Mouse (Mus musculus): ENCODE measurements around the gene Jaml. TPM values are rescaled to one million over a fixed set of nuclear protein-coding genes. Genes with fewer than 3 reads are reported as not detected.

Gene Jaml
- polyA plus RNA-seq, 1 experiment: not detected

DNA sequence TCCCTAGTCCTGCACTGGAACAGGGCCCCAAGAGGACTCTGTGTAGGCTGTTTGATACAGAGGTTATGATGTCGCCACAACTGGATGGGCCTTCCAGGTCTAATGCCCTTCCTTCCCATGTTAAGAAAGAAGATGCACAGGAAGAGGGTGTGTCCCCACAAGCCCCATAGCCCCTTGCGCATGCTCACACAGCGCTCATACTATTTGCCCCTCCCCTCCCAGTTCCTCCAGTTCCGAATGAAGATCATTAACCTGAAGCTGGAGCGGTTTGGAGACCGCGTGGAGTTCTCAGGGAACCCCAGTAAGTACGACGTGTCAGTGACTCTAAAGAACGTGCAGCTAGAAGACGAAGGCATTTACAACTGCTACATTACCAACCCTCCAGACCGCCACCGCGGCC, 46.2 kb downstream of the Jaml start:
- Histone ChIP-seq H3K36me3 (ENCODE audit: control insufficient read depth, insufficient read depth) (no peaks in the 10 kb centered on the region), H3K27me3 (ENCODE audit: control insufficient read depth, insufficient read depth, insufficient read length) (peaks cover 59% of the 10 kb centered on the region), H3K4me3 (ENCODE audit: insufficient read depth, poor library complexity, severe bottlenecking) (no peak overlapping the region), H3K79me2 (ENCODE audit: control insufficient read depth, insufficient read depth) (no peaks in the 10 kb centered on the region), H3K79me3 (ENCODE audit: low read depth) (no peaks in the 10 kb centered on the region), H3ac (ENCODE audit: control insufficient read depth, insufficient read length, low read depth) (no peak overlapping the region)
- TF ChIP-seq MYOD1 (IDR thresholded peaks at IDR 0.05; ENCODE audit: control insufficient read depth, insufficient read length, low read depth) (no peak), CEBPB (IDR thresholded peaks at IDR 0.05; ENCODE audit: low read depth) (no peak), USF1 (IDR thresholded peaks at IDR 0.05; ENCODE audit: low read depth) (no peak), MAX (IDR thresholded peaks at IDR 0.05) (no peak), CTCF (IDR thresholded peaks at IDR 0.05; ENCODE audit: control insufficient read depth, insufficient read depth, insufficient read length) (no peak), FOSL1 (IDR thresholded peaks at IDR 0.05; ENCODE audit: insufficient read depth, low read length, poor library complexity, severe bottlenecking) (no peak), MYOG (IDR thresholded peaks at IDR 0.05; ENCODE audit: control insufficient read depth, extremely low read depth, insufficient read length) (no peak)

DNA sequence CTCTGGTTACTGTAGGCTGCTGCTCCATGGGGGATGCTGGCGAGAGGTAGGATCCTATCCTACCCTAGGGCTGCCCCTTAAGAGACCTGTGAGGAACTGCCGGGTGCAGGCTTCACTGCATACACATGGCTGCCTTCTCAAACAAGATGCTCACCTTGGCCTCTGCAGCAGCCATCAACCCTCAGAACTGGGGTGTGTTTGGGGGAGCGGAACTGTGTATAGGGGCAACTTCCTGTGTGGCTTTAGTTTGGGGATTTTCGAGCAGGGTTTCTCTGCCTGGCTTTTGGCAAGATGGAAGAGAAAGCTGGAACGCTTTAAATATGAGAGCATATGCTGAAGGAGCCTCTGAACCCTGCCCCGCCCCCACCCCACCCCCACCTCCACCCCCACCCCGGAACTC, 48.0 kb downstream of the Jaml start:
- Histone ChIP-seq H3K4me3 (ENCODE audit: insufficient read depth, poor library complexity, severe bottlenecking) (no peak overlapping the region), H3K27me3 (ENCODE audit: control insufficient read depth, insufficient read depth, insufficient read length) (peaks cover 62% of the 10 kb centered on the region), H3K79me2 (ENCODE audit: control insufficient read depth, insufficient read depth) (no peaks in the 10 kb centered on the region), H3K36me3 (ENCODE audit: control insufficient read depth, insufficient read depth) (no peaks in the 10 kb centered on the region), H3K79me3 (ENCODE audit: low read depth) (no peaks in the 10 kb centered on the region), H3ac (ENCODE audit: control insufficient read depth, insufficient read length, low read depth) (no peak overlapping the region)
- TF ChIP-seq USF1 (IDR thresholded peaks at IDR 0.05; ENCODE audit: low read depth): no peak
- no peak for TF ChIP-seq CEBPB (IDR thresholded peaks at IDR 0.05; ENCODE audit: low read depth)
- TF ChIP-seq CTCF (IDR thresholded peaks at IDR 0.05; ENCODE audit: control insufficient read depth, insufficient read depth, insufficient read length): no peak
- TF ChIP-seq MAX (IDR thresholded peaks at IDR 0.05): no peak
- TF ChIP-seq MYOG (IDR thresholded peaks at IDR 0.05; ENCODE audit: control insufficient read depth, extremely low read depth, insufficient read length): no peak
- TF ChIP-seq MYOD1 (IDR thresholded peaks at IDR 0.05; ENCODE audit: control insufficient read depth, insufficient read length, low read depth): no peak
- no peak for TF ChIP-seq FOSL1 (IDR thresholded peaks at IDR 0.05; ENCODE audit: insufficient read depth, low read length, poor library complexity, severe bottlenecking)

DNA sequence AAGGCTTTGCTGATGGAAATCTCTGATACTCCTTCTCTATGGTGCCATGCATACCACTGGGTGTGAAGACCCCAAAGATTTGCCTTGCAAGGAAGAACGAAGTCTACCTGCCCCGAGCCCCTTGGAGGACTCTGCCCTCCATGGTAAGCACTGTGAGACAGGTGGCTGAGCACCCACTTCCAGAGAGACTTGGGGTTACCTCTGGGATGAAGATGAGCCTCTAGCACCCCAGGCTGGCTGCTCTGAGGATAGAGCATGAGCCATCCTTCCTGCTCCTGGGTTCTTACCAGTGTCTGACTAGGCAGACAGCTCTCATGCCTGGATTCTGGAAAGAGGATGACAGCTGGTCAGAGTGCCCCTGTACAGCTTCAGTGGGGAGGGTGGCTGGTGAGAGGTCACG, 51.1 kb downstream of the Jaml start:
- Histone ChIP-seq H3K27me3 (ENCODE audit: control insufficient read depth, insufficient read depth, insufficient read length) (peaks cover 72% of the 10 kb centered on the region), H3K4me3 (ENCODE audit: insufficient read depth, poor library complexity, severe bottlenecking) (no peak overlapping the region), H3ac (ENCODE audit: control insufficient read depth, insufficient read length, low read depth) (no peak overlapping the region), H3K79me2 (ENCODE audit: control insufficient read depth, insufficient read depth) (no peaks in the 10 kb centered on the region), H3K36me3 (ENCODE audit: control insufficient read depth, insufficient read depth) (no peaks in the 10 kb centered on the region), H3K79me3 (ENCODE audit: low read depth) (no peaks in the 10 kb centered on the region)
- TF ChIP-seq CEBPB (IDR thresholded peaks at IDR 0.05; ENCODE audit: low read depth) (no peak), MYOD1 (IDR thresholded peaks at IDR 0.05; ENCODE audit: control insufficient read depth, insufficient read length, low read depth) (no peak), CTCF (IDR thresholded peaks at IDR 0.05; ENCODE audit: control insufficient read depth, insufficient read depth, insufficient read length) (no peak), USF1 (IDR thresholded peaks at IDR 0.05; ENCODE audit: low read depth) (no peak), FOSL1 (IDR thresholded peaks at IDR 0.05; ENCODE audit: insufficient read depth, low read length, poor library complexity, severe bottlenecking) (no peak), MAX (IDR thresholded peaks at IDR 0.05) (no peak), MYOG (IDR thresholded peaks at IDR 0.05; ENCODE audit: control insufficient read depth, extremely low read depth, insufficient read length) (no peak)

DNA sequence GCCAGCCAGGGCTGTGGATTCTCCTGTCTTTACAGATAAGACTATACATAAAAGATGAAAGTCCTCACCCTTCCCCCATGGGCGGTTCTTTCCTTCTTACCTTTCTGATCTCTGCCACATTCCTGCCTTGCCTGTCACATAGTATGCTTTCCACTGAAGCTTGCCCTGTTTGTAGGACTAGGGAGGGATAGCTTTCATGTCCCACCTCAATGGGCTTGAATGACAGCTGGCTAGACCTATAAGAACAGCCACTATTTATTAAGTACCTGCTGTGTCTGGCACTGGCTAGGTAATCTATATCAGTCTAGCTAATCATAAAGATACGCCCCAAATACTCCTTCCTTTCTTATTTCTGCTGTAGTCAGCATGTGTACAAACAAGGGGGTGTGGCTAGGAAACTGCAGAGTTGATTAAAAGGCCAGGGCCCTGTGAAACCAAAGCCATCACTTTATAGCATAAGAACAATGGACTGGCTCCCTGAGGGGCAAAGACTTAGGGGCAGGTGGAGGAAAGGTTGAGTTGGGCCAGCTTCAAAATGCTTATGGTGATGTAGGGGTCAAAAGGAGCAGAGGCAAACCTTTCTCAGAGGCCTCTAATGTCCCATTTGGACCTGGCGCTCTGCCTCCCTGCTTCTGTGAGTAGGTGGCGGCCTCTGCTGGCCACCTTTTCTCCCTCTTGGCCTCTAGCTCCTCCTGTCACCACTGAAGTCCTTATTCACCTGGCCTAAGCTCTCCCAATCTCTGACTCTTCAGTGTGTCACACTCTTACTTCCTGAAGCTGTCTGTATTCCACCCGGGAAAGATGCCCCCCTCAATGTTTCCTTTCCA, 54.7 kb downstream of the Jaml start:
- no peak overlapping the region for H3ac ChIP-seq (ENCODE audit: control insufficient read depth, insufficient read length, low read depth)
- H3K4me3 ChIP-seq (ENCODE audit: insufficient read depth, poor library complexity, severe bottlenecking): no peak overlapping the region
- H3K79me2 ChIP-seq (ENCODE audit: control insufficient read depth, insufficient read depth): no peaks in the 10 kb centered on the region
- TF ChIP-seq CEBPB (IDR thresholded peaks at IDR 0.05; ENCODE audit: low read depth) (no peak), MYOD1 (IDR thresholded peaks at IDR 0.05; ENCODE audit: control insufficient read depth, insufficient read length, low read depth) (no peak), FOSL1 (IDR thresholded peaks at IDR 0.05; ENCODE audit: insufficient read depth, low read length, poor library complexity, severe bottlenecking) (no peak), MYOG (IDR thresholded peaks at IDR 0.05; ENCODE audit: control insufficient read depth, extremely low read depth, insufficient read length) (no peak), CTCF (IDR thresholded peaks at IDR 0.05; ENCODE audit: control insufficient read depth, insufficient read depth, insufficient read length) (no peak), MAX (IDR thresholded peaks at IDR 0.05) (no peak), USF1 (IDR thresholded peaks at IDR 0.05; ENCODE audit: low read depth) (no peak)
- no peaks in the 10 kb centered on the region for H3K36me3 ChIP-seq (ENCODE audit: control insufficient read depth, insufficient read depth)
- peaks cover 78% of the 10 kb centered on the region for H3K27me3 ChIP-seq (ENCODE audit: control insufficient read depth, insufficient read depth, insufficient read length)
- H3K79me3 ChIP-seq (ENCODE audit: low read depth): no peaks in the 10 kb centered on the region

DNA sequence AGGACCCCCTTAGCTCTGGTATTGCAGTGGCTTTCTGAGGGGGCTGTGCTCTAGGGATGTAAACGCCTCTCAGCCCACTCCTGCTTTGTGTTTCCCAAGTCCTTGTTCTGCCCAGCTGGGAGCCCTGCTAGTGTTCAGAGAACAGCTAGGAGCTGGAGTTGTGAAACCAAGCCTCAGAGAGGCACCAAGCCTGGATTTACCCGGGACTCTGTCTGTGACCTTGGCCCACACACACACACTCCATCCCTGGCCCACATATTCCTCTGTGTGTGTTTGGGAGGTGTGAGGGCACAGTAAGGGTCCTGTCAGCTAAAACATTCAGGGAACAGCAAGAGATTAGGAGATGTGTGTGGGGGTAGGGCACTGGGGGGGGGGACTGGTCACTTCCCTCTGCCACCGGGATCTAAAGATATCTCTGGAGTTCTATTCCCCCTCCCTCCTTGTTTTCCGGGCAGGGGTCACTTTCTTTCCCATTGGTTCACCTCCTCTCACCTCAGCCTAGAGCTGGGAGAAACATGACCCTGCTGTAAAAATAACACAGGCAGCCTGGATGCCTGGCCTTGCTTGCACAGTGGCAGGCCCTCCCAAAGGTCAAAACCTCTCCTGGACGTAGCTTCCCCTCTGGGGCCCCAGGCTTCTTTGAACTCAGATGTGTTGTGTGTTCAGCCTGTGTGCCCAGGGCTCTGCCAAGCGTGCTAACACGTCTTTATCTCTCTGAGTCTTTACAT, 57.6 kb downstream of the Jaml start:
- Histone ChIP-seq H3K27me3 (ENCODE audit: control insufficient read depth, insufficient read depth, insufficient read length) (peaks cover 87% of the 10 kb centered on the region), H3K79me3 (ENCODE audit: low read depth) (no peaks in the 10 kb centered on the region), H3ac (ENCODE audit: control insufficient read depth, insufficient read length, low read depth) (no peak overlapping the region), H3K4me3 (ENCODE audit: insufficient read depth, poor library complexity, severe bottlenecking) (no peak overlapping the region), H3K36me3 (ENCODE audit: control insufficient read depth, insufficient read depth) (no peaks in the 10 kb centered on the region), H3K79me2 (ENCODE audit: control insufficient read depth, insufficient read depth) (no peaks in the 10 kb centered on the region)
- TF ChIP-seq MYOG (IDR thresholded peaks at IDR 0.05; ENCODE audit: control insufficient read depth, extremely low read depth, insufficient read length) (no peak), USF1 (IDR thresholded peaks at IDR 0.05; ENCODE audit: low read depth) (no peak), FOSL1 (IDR thresholded peaks at IDR 0.05; ENCODE audit: insufficient read depth, low read length, poor library complexity, severe bottlenecking) (no peak), CEBPB (IDR thresholded peaks at IDR 0.05; ENCODE audit: low read depth) (no peak), MAX (IDR thresholded peaks at IDR 0.05) (no peak)

All from C2C12 (cell line).